Mouse (Mus musculus) neural tube, embryonic 12.5 days (tissue): ENCODE measurements around the gene Sema6d. TPM values are rescaled to one million over a fixed set of nuclear protein-coding genes. Genes with fewer than 3 reads are reported as not detected.
A peak's percentile ranks its signal among the peaks of the same experiment; 100 is the strongest.

Experiments used
- ATAC-seq: fragments of 200-750 bp; cut with Nextera tagmentation; 2 replicates; pipeline ENCODE4 v1.8.0; 2017; ENCODE audit warnings: low read depth, mild to moderate bottlenecking, moderate TSS enrichment, moderate library complexity; ENCODE audit not compliant: low FRiP score
- H3K27ac ChIP-seq: fragments of 300-500 bp; sonication (generic); 2 replicates; pipeline ENCODE4 v1.5.1; 2016
- H3K27me3 ChIP-seq: fragments of 300-500 bp; sonication (generic); replicated peaks from 2 replicates; pipeline ENCODE4 v1.6.1; 2016; ENCODE audit warnings: mild to moderate bottlenecking
- H3K36me3 ChIP-seq: fragments of 300-500 bp; sonication (generic); 2 replicates; pipeline ENCODE4 v1.6.1; 2016; ENCODE audit warnings: mild to moderate bottlenecking
- H3K4me1 ChIP-seq: fragments of 300-500 bp; sonication (generic); 2 replicates; pipeline ENCODE4 v1.6.1; 2016
- H3K4me2 ChIP-seq: fragments of 300-500 bp; sonication (generic); replicated peaks from 2 replicates; pipeline ENCODE4 v1.6.1; 2016; ENCODE audit warnings: mild to moderate bottlenecking
- H3K4me3 ChIP-seq: fragments of 300-500 bp; sonication (generic); 2 replicates; pipeline ENCODE4 v1.5.1; 2016
- H3K9ac ChIP-seq: fragments of 300-500 bp; sonication (generic); 2 replicates; pipeline ENCODE4 v1.6.1; 2016; ENCODE audit warnings: mild to moderate bottlenecking
- H3K9me3 ChIP-seq: fragments of 300-500 bp; sonication (generic); 2 replicates; pipeline ENCODE4 v1.6.1; 2016; ENCODE audit warnings: mild to moderate bottlenecking
- WGBS: fragments of 180-500 bp; shearing (Covaris S2); methylation state at CpG from one replicate; pipeline ENCODE4 v1.1.7; 2016; 5-methylcytosine and 5-hydroxymethylcytosine counted together
- polyA plus RNA-seq: library from polyadenylated mRNA; unstranded; fragments of >200 nt; fragmentation: Nextera tagmentation; extraction: Ambion mirVana; gene quantifications from 2 replicates; pipeline ENCODE4 v1.2.1, GENCODE M21; 2016

Sema6d gene
- polyA plus RNA-seq, 1 experiment from 2014 or later: 41.7 TPM

- H3K4me1 ChIP-seq: peaks cover 33% of the 10 kb centered on the region
Observed at GRCm38 (mm10) chr2:124640500-124641193, 550.9 kb downstream of the Sema6d start.

GRCm38 (mm10) chr2:124641194-124641558 is 551.4 kb downstream of the Sema6d start:
- Histone ChIP-seq H3K9ac (no peak overlapping the region), H3K27me3 (no peaks in the 10 kb centered on the region), H3K4me2 (no peak overlapping the region), H3K36me3 (no peaks in the 10 kb centered on the region), H3K27ac (no peak overlapping the region), H3K4me3 (no peak overlapping the region), H3K4me1 (peaks cover 30% of the 10 kb centered on the region), H3K9me3 (no peaks in the 10 kb centered on the region)
- ATAC-seq: peak; percentile 35; the same call in 1 of the 2 replicates
- WGBS: 15% methylated on average over 5 of the region's 5 CpGs

More at GRCm38 (mm10) chr2:124640500-124641193, 550.9 kb downstream of the Sema6d start:
- no peak overlapping the region for H3K4me3 ChIP-seq
- H3K36me3 ChIP-seq: no peaks in the 10 kb centered on the region
- WGBS: 46% methylated on average over 6 of the region's 6 CpGs
- no peaks in the 10 kb centered on the region for H3K27me3 ChIP-seq
- no peaks in the 10 kb centered on the region for H3K9me3 ChIP-seq
- H3K4me2 ChIP-seq: no peak overlapping the region
- H3K27ac ChIP-seq: no peak overlapping the region
- no peak for ATAC-seq
- H3K9ac ChIP-seq: no peak overlapping the region

GRCm38 (mm10) chr2:124642131-124642530 is 552.4 kb downstream of the Sema6d start:
- no peak overlapping the region for H3K9ac ChIP-seq
- H3K27ac ChIP-seq: no peak overlapping the region
- no peaks in the 10 kb centered on the region for H3K36me3 ChIP-seq
- peaks cover 22% of the 10 kb centered on the region for H3K4me1 ChIP-seq
- WGBS: 82% methylated on average over 3 of the region's 3 CpGs
- H3K4me3 ChIP-seq: no peak overlapping the region
- H3K27me3 ChIP-seq: no peaks in the 10 kb centered on the region
- H3K4me2 ChIP-seq: no peak overlapping the region
- H3K9me3 ChIP-seq: no peaks in the 10 kb centered on the region
- ATAC-seq: no peak

GRCm38 (mm10) chr2:124650609-124651008 is 560.8 kb downstream of the Sema6d start:
- 95% methylated on average over 2 of the region's 2 CpGs for WGBS

GRCm38 (mm10) chr2:124651146-124651545 is 561.4 kb downstream of the Sema6d start:
- ATAC-seq: no peak
- H3K9ac ChIP-seq: no peak overlapping the region
- no peak overlapping the region for H3K27ac ChIP-seq
- H3K4me3 ChIP-seq: no peak overlapping the region
- no peaks in the 10 kb centered on the region for H3K4me1 ChIP-seq
- peaks cover 16% of the 10 kb centered on the region for H3K36me3 ChIP-seq
- no peaks in the 10 kb centered on the region for H3K27me3 ChIP-seq
- WGBS: 89% methylated on average over 5 of the region's 5 CpGs
- H3K4me2 ChIP-seq: no peak overlapping the region
- no peaks in the 10 kb centered on the region for H3K9me3 ChIP-seq

More at GRCm38 (mm10) chr2:124650609-124651008, 560.8 kb downstream of the Sema6d start:
- peaks cover 11% of the 10 kb centered on the region; the same call in 1 of the 2 replicates for H3K36me3 ChIP-seq
- H3K4me1 ChIP-seq: no peaks in the 10 kb centered on the region
- no peak overlapping the region for H3K27ac ChIP-seq
- H3K4me3 ChIP-seq: no peak overlapping the region
- no peak for ATAC-seq
- H3K27me3 ChIP-seq: no peaks in the 10 kb centered on the region
- H3K9ac ChIP-seq: no peak overlapping the region
- no peaks in the 10 kb centered on the region for H3K9me3 ChIP-seq
- no peak overlapping the region for H3K4me2 ChIP-seq

- no peaks in the 10 kb centered on the region for H3K4me1 ChIP-seq
- H3K4me3 ChIP-seq: no peak overlapping the region
- peaks cover 34% of the 10 kb centered on the region for H3K36me3 ChIP-seq
- H3K9ac ChIP-seq: no peak overlapping the region
- H3K4me2 ChIP-seq: no peak overlapping the region
- no peaks in the 10 kb centered on the region for H3K27me3 ChIP-seq
- WGBS: 94% methylated on average over 7 of the region's 7 CpGs
- no peak overlapping the region for H3K27ac ChIP-seq
- no peaks in the 10 kb centered on the region for H3K9me3 ChIP-seq
- ATAC-seq: no peak
Observed at GRCm38 (mm10) chr2:124653161-124653560, 563.4 kb downstream of the Sema6d start.

GRCm38 (mm10) chr2:124657358-124657757 is 567.6 kb downstream of the Sema6d start:
- WGBS: 84% methylated on average over 11 of the region's 11 CpGs
- Histone ChIP-seq H3K4me2 (no peak overlapping the region), H3K9ac (no peak overlapping the region), H3K4me1 (no peaks in the 10 kb centered on the region), H3K27me3 (no peaks in the 10 kb centered on the region), H3K9me3 (no peaks in the 10 kb centered on the region), H3K4me3 (no peak overlapping the region), H3K27ac (no peak overlapping the region), H3K36me3 (peaks cover 67% of the 10 kb centered on the region)
- ATAC-seq: no peak

GRCm38 (mm10) chr2:124658374-124658773 is 568.6 kb downstream of the Sema6d start:
- no peaks in the 10 kb centered on the region for H3K4me1 ChIP-seq
- H3K9me3 ChIP-seq: no peaks in the 10 kb centered on the region
- ATAC-seq: no peak
- H3K4me2 ChIP-seq: no peak overlapping the region
- peaks cover 67% of the 10 kb centered on the region for H3K36me3 ChIP-seq
- WGBS: 93% methylated on average over 14 of the region's 14 CpGs
- no peak overlapping the region for H3K27ac ChIP-seq
- H3K27me3 ChIP-seq: no peaks in the 10 kb centered on the region
- no peak overlapping the region for H3K9ac ChIP-seq
- H3K4me3 ChIP-seq: no peak overlapping the region

- Histone ChIP-seq H3K9ac (no peak overlapping the region), H3K4me3 (no peak overlapping the region), H3K36me3 (peaks cover 77% of the 10 kb centered on the region), H3K4me2 (no peak overlapping the region), H3K27me3 (no peaks in the 10 kb centered on the region), H3K4me1 (no peaks in the 10 kb centered on the region), H3K9me3 (no peaks in the 10 kb centered on the region), H3K27ac (no peak overlapping the region)
- no peak for ATAC-seq
- 94% methylated on average over 13 of the region's 13 CpGs for WGBS
Observed at GRCm38 (mm10) chr2:124659601-124660000, 569.8 kb downstream of the Sema6d start.

GRCm38 (mm10) chr2:124660686-124661085 is 570.9 kb downstream of the Sema6d start:
- WGBS: 91% methylated on average over 5 of the region's 5 CpGs
- no peak overlapping the region for H3K9ac ChIP-seq
- H3K4me2 ChIP-seq: no peak overlapping the region
- no peak overlapping the region for H3K27ac ChIP-seq
- no peaks in the 10 kb centered on the region for H3K9me3 ChIP-seq
- H3K4me1 ChIP-seq: no peaks in the 10 kb centered on the region
- no peaks in the 10 kb centered on the region for H3K27me3 ChIP-seq
- peaks cover 77% of the 10 kb centered on the region for H3K36me3 ChIP-seq
- ATAC-seq: no peak
- H3K4me3 ChIP-seq: no peak overlapping the region

GRCm38 (mm10) chr2:124661316-124661715 is 571.5 kb downstream of the Sema6d start:
- WGBS: 97% methylated on average over 9 of the region's 9 CpGs
- H3K4me1 ChIP-seq: no peaks in the 10 kb centered on the region
- H3K4me3 ChIP-seq: no peak overlapping the region
- H3K27me3 ChIP-seq: no peaks in the 10 kb centered on the region
- no peak overlapping the region for H3K4me2 ChIP-seq
- no peaks in the 10 kb centered on the region for H3K9me3 ChIP-seq
- H3K27ac ChIP-seq: no peak overlapping the region
- H3K36me3 ChIP-seq: peaks cover 77% of the 10 kb centered on the region
- H3K9ac ChIP-seq: no peak overlapping the region
- ATAC-seq: no peak

- no peaks in the 10 kb centered on the region for H3K27me3 ChIP-seq
- no peak overlapping the region for H3K4me2 ChIP-seq
- no peaks in the 10 kb centered on the region for H3K9me3 ChIP-seq
- 69% methylated on average over 5 of the region's 5 CpGs for WGBS
- ATAC-seq: no peak
- H3K9ac ChIP-seq: no peak overlapping the region
- no peak overlapping the region for H3K4me3 ChIP-seq
- H3K27ac ChIP-seq: no peak overlapping the region
- peaks cover 75% of the 10 kb centered on the region for H3K36me3 ChIP-seq
- H3K4me1 ChIP-seq: no peaks in the 10 kb centered on the region
Observed at GRCm38 (mm10) chr2:124662257-124662656, 572.5 kb downstream of the Sema6d start.

GRCm38 (mm10) chr2:124664191-124664590 is 574.4 kb downstream of the Sema6d start:
- peaks cover 60% of the 10 kb centered on the region for H3K36me3 ChIP-seq
- ATAC-seq: no peak
- no peak overlapping the region for H3K27ac ChIP-seq
- no peaks in the 10 kb centered on the region for H3K4me1 ChIP-seq
- H3K4me2 ChIP-seq: no peak overlapping the region
- no peak overlapping the region for H3K4me3 ChIP-seq
- no peaks in the 10 kb centered on the region for H3K9me3 ChIP-seq
- no peaks in the 10 kb centered on the region for H3K27me3 ChIP-seq
- 96% methylated on average over 16 of the region's 16 CpGs for WGBS
- no peak overlapping the region for H3K9ac ChIP-seq
